Comparison of ENCODE assay signal across 34 mouse cellular contexts in genomic region chr5:58847001-58847400, GRCm38 (mm10).
DNase-seq lines count a peak whose midpoint lies in the region; ATAC-seq and TF ChIP-seq lines count a peak whose summit lies in the region.
"Had no signal": no experiment of that assay in that cellular context is flagged by ENCODE, and none has a peak within 500 bp of the region (broad histone marks: within the 10 kb centered on the region; RNA-seq: fewer than 3 reads in every experiment).

No protein-coding gene starts in this region.

- H3K36me3 ChIP-seq in forebrain, embryonic 13.5 days (ENCODE audit: poor library complexity, severe bottlenecking): no peaks in the 10 kb centered on the region
- H3K36me3 ChIP-seq in forebrain, postnatal 0 days (ENCODE audit: insufficient read depth): no peaks in the 10 kb centered on the region
- no peaks in the 10 kb centered on the region for H3K36me3 ChIP-seq in midbrain, postnatal 0 days (ENCODE audit: insufficient read depth, low read length)
- no peaks in the 10 kb centered on the region for H3K36me3 ChIP-seq in midbrain, embryonic 14.5 days (ENCODE audit: control insufficient read depth, insufficient read depth, low read length)
- H3K36me3 ChIP-seq: embryonic facial prominence, embryonic 13.5 days; heart, embryonic 10.5 days; heart, embryonic 15.5 days; hindbrain, embryonic 15.5 days; intestine, embryonic 15.5 days; midbrain, embryonic 13.5 days; neural tube, embryonic 15.5 days had no signal

- no peak for TF ChIP-seq CTCF in forebrain, postnatal 0 days (IDR thresholded peaks at IDR 0.05; ENCODE audit: low read depth)
- TF ChIP-seq CTCF in midbrain, postnatal 0 days (IDR thresholded peaks at IDR 0.05): no peak
- TF ChIP-seq CTCF in gastrocnemius, adult 2 months (IDR thresholded peaks at IDR 0.05): no peak

- intact Hi-C loops in gastrocnemius, adult 2 months (cut with DNase I): no loop called here

- no peaks in the 10 kb centered on the region for H3K27me3 ChIP-seq in forebrain, embryonic 13.5 days
- no peaks in the 10 kb centered on the region for H3K27me3 ChIP-seq in forebrain, postnatal 0 days (ENCODE audit: insufficient read depth, low read length)
- no peaks in the 10 kb centered on the region for H3K27me3 ChIP-seq in midbrain, postnatal 0 days (ENCODE audit: insufficient read depth, low read length)
- no peaks in the 10 kb centered on the region for H3K27me3 ChIP-seq in midbrain, embryonic 14.5 days (ENCODE audit: control insufficient read depth, insufficient read depth, low read length)
- H3K27me3 ChIP-seq: CH12.LX; embryonic facial prominence, embryonic 13.5 days; heart, embryonic 15.5 days; hindbrain, embryonic 15.5 days; intestine, embryonic 15.5 days; midbrain, embryonic 13.5 days; neural tube, embryonic 15.5 days had no signal

- ATAC-seq in forebrain, embryonic 13.5 days: peak; percentile 50; the same call in 1 of the 2 replicates
- no peak for ATAC-seq in forebrain, postnatal 0 days
- no peak for ATAC-seq in midbrain, postnatal 0 days (ENCODE audit: low FRiP score)
- no peak for ATAC-seq in midbrain, embryonic 14.5 days (ENCODE audit: low FRiP score, low TSS enrichment)
- ATAC-seq: intestine, embryonic 15.5 days; midbrain, embryonic 13.5 days had no signal

- no peak overlapping the region for H3K9ac ChIP-seq in forebrain, embryonic 13.5 days
- no peak overlapping the region for H3K9ac ChIP-seq in forebrain, postnatal 0 days
- no peak overlapping the region for H3K9ac ChIP-seq in midbrain, postnatal 0 days (replicated peaks; ENCODE audit: low read length, poor library complexity, severe bottlenecking)
- no peak overlapping the region for H3K9ac ChIP-seq in midbrain, embryonic 14.5 days (replicated peaks; ENCODE audit: low read length)
- H3K9ac ChIP-seq: embryonic facial prominence, embryonic 13.5 days; heart, embryonic 15.5 days; hindbrain, embryonic 15.5 days; intestine, embryonic 15.5 days; liver, embryonic 14.5 days; midbrain, embryonic 13.5 days; neural tube, embryonic 15.5 days had no signal

- no peak overlapping the region for H3K4me3 ChIP-seq in forebrain, embryonic 13.5 days
- H3K4me3 ChIP-seq in forebrain, postnatal 0 days (ENCODE audit: low read depth, low read length): no peak overlapping the region
- no peak overlapping the region for H3K4me3 ChIP-seq in midbrain, postnatal 0 days (ENCODE audit: low read depth, low read length)
- no peak overlapping the region for H3K4me3 ChIP-seq in midbrain, embryonic 14.5 days (replicated peaks; ENCODE audit: low read depth, low read length)
- H3K4me3 ChIP-seq in gastrocnemius, adult 2 months: no peak overlapping the region
- H3K4me3 ChIP-seq: embryonic facial prominence, embryonic 13.5 days; erythroblast, embryonic 14.5 days; heart, embryonic 10.5 days; heart, embryonic 15.5 days; hindbrain, embryonic 15.5 days; intestine, embryonic 15.5 days; midbrain, embryonic 13.5 days; neural tube, embryonic 15.5 days had no signal

- no peaks in the 10 kb centered on the region for H3K9me3 ChIP-seq in forebrain, embryonic 13.5 days (replicated peaks)
- no peaks in the 10 kb centered on the region for H3K9me3 ChIP-seq in forebrain, postnatal 0 days (ENCODE audit: low read length)
- H3K9me3 ChIP-seq in midbrain, postnatal 0 days (ENCODE audit: low read length): no peaks in the 10 kb centered on the region
- no peaks in the 10 kb centered on the region for H3K9me3 ChIP-seq in midbrain, embryonic 14.5 days (ENCODE audit: control insufficient read depth, low read length)
- H3K9me3 ChIP-seq: embryonic facial prominence, embryonic 13.5 days; heart, embryonic 10.5 days; heart, embryonic 15.5 days; hindbrain, embryonic 15.5 days; intestine, embryonic 15.5 days; midbrain, embryonic 13.5 days; neural tube, embryonic 15.5 days had no signal

- no peak overlapping the region for H3K4me2 ChIP-seq in forebrain, embryonic 13.5 days
- no peak overlapping the region for H3K4me2 ChIP-seq in forebrain, postnatal 0 days (ENCODE audit: low read depth)
- H3K4me2 ChIP-seq in midbrain, postnatal 0 days (ENCODE audit: low read depth, low read length, poor library complexity, severe bottlenecking): no peak overlapping the region
- no peak overlapping the region for H3K4me2 ChIP-seq in midbrain, embryonic 14.5 days (ENCODE audit: low read length)
- H3K4me2 ChIP-seq: embryonic facial prominence, embryonic 13.5 days; heart, embryonic 15.5 days; hindbrain, embryonic 15.5 days; intestine, embryonic 15.5 days; midbrain, embryonic 13.5 days; neural tube, embryonic 15.5 days had no signal

- H3K4me1 ChIP-seq in forebrain, embryonic 13.5 days: no peaks in the 10 kb centered on the region
- no peaks in the 10 kb centered on the region for H3K4me1 ChIP-seq in forebrain, postnatal 0 days (ENCODE audit: insufficient read depth)
- H3K4me1 ChIP-seq in midbrain, postnatal 0 days (ENCODE audit: insufficient read depth, low read length): no peaks in the 10 kb centered on the region
- H3K4me1 ChIP-seq in midbrain, embryonic 14.5 days (ENCODE audit: control insufficient read depth, insufficient read depth, low read length): no peaks in the 10 kb centered on the region
- H3K4me1 ChIP-seq: embryonic facial prominence, embryonic 13.5 days; heart, embryonic 10.5 days; heart, embryonic 15.5 days; hindbrain, embryonic 15.5 days; intestine, embryonic 15.5 days; midbrain, embryonic 13.5 days; neural tube, embryonic 15.5 days had no signal

- peak; percentile 8 for DNase-seq in embryo, embryonic 10 days (ENCODE audit: low spot score)
- no peak for DNase-seq in embryo, embryonic 9.5 days (ENCODE audit: extremely low spot score)
- no peak for DNase-seq in forebrain, postnatal 0 days
- DNase-seq in midbrain, postnatal 0 days (ENCODE audit: low spot score): peak; percentile 22
- no peak for DNase-seq in midbrain, embryonic 14.5 days
- no peak for DNase-seq in left cerebral cortex, adult 9 months (ENCODE audit: low spot score in 2 of 2)
- DNase-seq in gastrocnemius, adult 2 months: no peak
- DNase-seq: adrenal gland, adult 8-10 months; cerebellum, adult 11 months; cerebellum, adult 9-10 months; gastrocnemius, postnatal 25 days; heart, adult 11 months; kidney, adult 8-10 months; kidney, postnatal 4 days; liver; lung, adult 2 months; lung, postnatal 10 days; right cerebral cortex, postnatal 4 days; thymus, adult 18-20 months; thymus, postnatal 25 days had no signal

- no peak overlapping the region for H3K27ac ChIP-seq in forebrain, embryonic 13.5 days
- H3K27ac ChIP-seq in forebrain, postnatal 0 days (ENCODE audit: low read depth, low read length): no peak overlapping the region
- no peak overlapping the region for H3K27ac ChIP-seq in midbrain, postnatal 0 days (ENCODE audit: low read depth, low read length)
- H3K27ac ChIP-seq in midbrain, embryonic 14.5 days (replicated peaks; ENCODE audit: low read depth, low read length): no peak overlapping the region
- no peak overlapping the region for H3K27ac ChIP-seq in gastrocnemius, adult 2 months
- H3K27ac ChIP-seq: embryonic facial prominence, embryonic 13.5 days; heart, embryonic 10.5 days; heart, embryonic 15.5 days; hindbrain, embryonic 15.5 days; intestine, embryonic 15.5 days; kidney, postnatal 0 days; liver, embryonic 14.5 days; macrophage; midbrain, embryonic 13.5 days; neural tube, embryonic 15.5 days; stomach, postnatal 0 days had no signal

Comparison
In these comparisons a context has a peak if more than half of its experiments do, and no peak if none do; other contexts are left out.
1. DNase-seq: peak in embryo, embryonic 10 days (single experiment) and midbrain, postnatal 0 days (single experiment); none in embryo, embryonic 9.5 days (single experiment), forebrain, postnatal 0 days (single experiment), midbrain, embryonic 14.5 days (single experiment), left cerebral cortex, adult 9 months (0 of 2) and gastrocnemius, adult 2 months (single experiment).